Mouse (Mus musculus): Measurements from ENCODE around the gene Phlda3.

Gene Phlda3

DNA sequence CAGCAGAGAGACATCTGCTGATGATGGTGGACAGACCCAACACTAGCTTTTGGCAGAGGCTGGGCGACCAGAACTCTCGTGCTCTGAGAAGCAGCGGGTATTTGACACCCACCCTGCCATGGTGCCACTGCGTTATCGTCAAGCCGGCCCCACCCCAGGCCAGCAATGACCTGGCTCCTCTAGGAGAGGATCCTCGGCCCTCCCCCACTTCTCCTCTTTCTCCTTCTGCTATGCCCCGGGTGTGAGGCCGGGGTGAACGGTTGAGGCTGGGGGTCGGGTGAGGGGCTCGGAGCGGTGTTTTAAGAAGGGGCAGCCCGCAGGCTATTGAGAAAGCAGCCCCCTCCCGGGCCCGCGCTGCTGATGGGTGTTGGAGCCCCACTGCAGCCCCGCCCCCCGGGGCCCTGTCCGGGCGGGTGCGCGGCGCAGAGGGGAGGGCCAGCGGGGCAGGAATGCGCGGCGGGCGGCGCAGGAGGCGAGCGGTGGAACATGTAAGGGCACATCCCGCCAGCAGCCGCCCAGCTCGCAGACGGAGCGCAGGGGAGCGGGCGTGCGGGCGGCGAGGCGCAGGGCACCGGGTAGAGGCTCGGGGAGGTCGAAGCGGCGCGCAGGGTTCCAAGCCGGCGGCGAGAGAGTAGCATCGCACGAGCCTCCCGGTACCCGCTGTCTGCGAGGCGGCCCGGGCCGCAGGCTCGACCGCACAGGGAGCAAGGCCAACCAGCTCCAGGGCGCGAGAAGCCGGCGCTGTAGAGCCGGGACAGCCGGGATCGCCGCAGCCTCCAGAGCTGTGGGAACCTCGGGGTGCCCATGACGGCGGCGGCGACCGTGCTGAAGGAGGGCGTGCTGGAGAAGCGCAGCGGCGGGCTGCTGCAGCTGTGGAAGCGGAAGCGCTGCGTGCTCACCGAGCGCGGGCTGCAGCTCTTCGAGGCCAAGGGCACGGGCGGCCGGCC lies at the start of gene Phlda3:
TSS of gene Phlda3 (plus strand) at position 475 of the 947 bp plus-strand sequence.
- DNase-seq (ENCODE audit: low read depth, low spot score) = peak; percentile 39
- H3K27me3 ChIP-seq (ENCODE audit: control insufficient read depth, insufficient read depth, low read length, poor library complexity, severe bottlenecking) = no peaks in the 10 kb centered on the region
- H3K36me3 ChIP-seq (ENCODE audit: control insufficient read depth, insufficient read depth, low read length, poor library complexity, severe bottlenecking) = no peaks in the 10 kb centered on the region

GRCm38 (mm10) chr1:135719486-135719885 lies 46.4 kb upstream of the Phlda3 start:
- H3K36me3 ChIP-seq (ENCODE audit: control insufficient read depth, insufficient read depth, low read length, poor library complexity, severe bottlenecking) = no peaks in the 10 kb centered on the region
- DNase-seq (ENCODE audit: low read depth, low spot score) = peak; percentile 90
- H3K27me3 ChIP-seq (ENCODE audit: control insufficient read depth, insufficient read depth, low read length, poor library complexity, severe bottlenecking) = no peaks in the 10 kb centered on the region

- no peaks in the 10 kb centered on the region for H3K27me3 ChIP-seq (ENCODE audit: control insufficient read depth, insufficient read depth, low read length, poor library complexity, severe bottlenecking)
- DNase-seq (ENCODE audit: low read depth, low spot score) = no peak
- no peaks in the 10 kb centered on the region for H3K36me3 ChIP-seq (ENCODE audit: control insufficient read depth, insufficient read depth, low read length, poor library complexity, severe bottlenecking)
Observed at GRCm38 (mm10) chr1:135719983-135720382, 45.9 kb upstream of the Phlda3 start, which contains the start of gene Csrp1. TSS of gene Csrp1 (plus strand) at chr1:135720061.

DNA sequence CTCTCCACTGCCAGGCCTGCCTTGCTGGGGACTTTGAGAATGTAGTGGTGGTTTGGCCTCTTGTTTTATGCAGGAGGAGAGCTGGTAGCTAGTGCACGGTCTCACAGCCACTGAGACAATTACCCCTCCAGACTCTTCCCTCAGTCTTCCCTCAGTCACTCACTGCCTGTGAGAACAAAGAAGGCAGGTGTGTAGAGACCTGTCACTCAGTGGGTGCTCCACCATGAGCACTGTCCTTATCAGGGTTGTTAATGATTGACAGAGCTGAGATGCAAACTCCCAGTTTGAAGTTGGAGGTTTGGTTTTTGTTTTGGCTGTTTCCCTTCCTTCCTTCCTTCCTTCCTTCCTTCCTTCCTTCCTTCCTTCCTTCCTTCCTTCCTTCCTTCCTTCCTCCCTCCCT lies 42.9 kb upstream of the Phlda3 start:
- H3K36me3 ChIP-seq (ENCODE audit: control insufficient read depth, insufficient read depth, low read length, poor library complexity, severe bottlenecking) = no peaks in the 10 kb centered on the region
- H3K27me3 ChIP-seq (ENCODE audit: control insufficient read depth, insufficient read depth, low read length, poor library complexity, severe bottlenecking) = no peaks in the 10 kb centered on the region
- DNase-seq (ENCODE audit: low read depth, low spot score) = no peak

- no peaks in the 10 kb centered on the region for H3K27me3 ChIP-seq (ENCODE audit: control insufficient read depth, insufficient read depth, low read length, poor library complexity, severe bottlenecking)
- H3K36me3 ChIP-seq (ENCODE audit: control insufficient read depth, insufficient read depth, low read length, poor library complexity, severe bottlenecking) = no peaks in the 10 kb centered on the region
- DNase-seq (ENCODE audit: low read depth, low spot score) = no peak
Observed at GRCm38 (mm10) chr1:135724134-135724533, 41.8 kb upstream of the Phlda3 start.

DNA sequence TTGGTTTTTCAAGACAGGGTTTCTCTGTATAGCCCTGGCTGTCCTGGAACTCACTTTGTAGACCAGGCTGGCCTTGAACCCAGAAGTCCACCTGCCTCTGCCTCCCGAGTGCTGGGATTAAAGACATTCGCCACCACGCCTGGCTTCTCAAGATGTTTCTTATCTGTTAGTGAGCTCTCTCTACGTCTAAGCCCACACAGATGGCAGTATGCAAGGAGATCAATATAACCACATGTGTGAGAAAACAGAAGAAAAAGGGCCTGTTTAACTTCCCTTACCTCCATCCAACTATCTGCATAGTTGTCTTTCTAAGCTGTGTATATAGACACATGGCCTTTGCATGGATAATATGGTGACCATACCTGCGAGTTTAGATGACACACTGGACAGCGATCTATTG lies 40.6 kb upstream of the Phlda3 start:
- Histone ChIP-seq H3K27me3 (ENCODE audit: control insufficient read depth, insufficient read depth, low read length, poor library complexity, severe bottlenecking) (no peaks in the 10 kb centered on the region), H3K36me3 (ENCODE audit: control insufficient read depth, insufficient read depth, low read length, poor library complexity, severe bottlenecking) (no peaks in the 10 kb centered on the region)
- DNase-seq (ENCODE audit: low read depth, low spot score) = no peak

DNA sequence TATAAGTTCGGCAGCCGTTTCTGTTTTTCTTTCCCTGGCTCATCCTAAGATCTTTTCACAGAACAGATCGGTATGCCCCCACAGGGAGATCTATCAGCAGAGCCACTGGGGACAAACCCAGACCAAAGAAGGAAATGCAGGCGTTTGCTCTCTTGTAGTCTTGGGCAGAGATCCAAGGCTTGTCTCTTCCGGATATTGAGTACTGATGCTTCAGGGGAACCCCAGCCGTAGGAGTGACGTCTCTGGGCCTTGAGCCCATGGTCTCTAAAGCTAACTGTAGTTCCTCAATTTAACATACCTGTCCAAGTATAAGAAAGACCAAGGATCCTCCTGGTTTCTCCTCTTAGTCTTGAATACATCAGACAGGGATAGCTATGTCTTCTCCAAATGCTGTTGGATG lies 40.0 kb upstream of the Phlda3 start:
- Histone ChIP-seq H3K36me3 (ENCODE audit: control insufficient read depth, insufficient read depth, low read length, poor library complexity, severe bottlenecking) (no peaks in the 10 kb centered on the region), H3K27me3 (ENCODE audit: control insufficient read depth, insufficient read depth, low read length, poor library complexity, severe bottlenecking) (no peaks in the 10 kb centered on the region)
- peak; percentile 88 for DNase-seq (ENCODE audit: low read depth, low spot score)

DNA sequence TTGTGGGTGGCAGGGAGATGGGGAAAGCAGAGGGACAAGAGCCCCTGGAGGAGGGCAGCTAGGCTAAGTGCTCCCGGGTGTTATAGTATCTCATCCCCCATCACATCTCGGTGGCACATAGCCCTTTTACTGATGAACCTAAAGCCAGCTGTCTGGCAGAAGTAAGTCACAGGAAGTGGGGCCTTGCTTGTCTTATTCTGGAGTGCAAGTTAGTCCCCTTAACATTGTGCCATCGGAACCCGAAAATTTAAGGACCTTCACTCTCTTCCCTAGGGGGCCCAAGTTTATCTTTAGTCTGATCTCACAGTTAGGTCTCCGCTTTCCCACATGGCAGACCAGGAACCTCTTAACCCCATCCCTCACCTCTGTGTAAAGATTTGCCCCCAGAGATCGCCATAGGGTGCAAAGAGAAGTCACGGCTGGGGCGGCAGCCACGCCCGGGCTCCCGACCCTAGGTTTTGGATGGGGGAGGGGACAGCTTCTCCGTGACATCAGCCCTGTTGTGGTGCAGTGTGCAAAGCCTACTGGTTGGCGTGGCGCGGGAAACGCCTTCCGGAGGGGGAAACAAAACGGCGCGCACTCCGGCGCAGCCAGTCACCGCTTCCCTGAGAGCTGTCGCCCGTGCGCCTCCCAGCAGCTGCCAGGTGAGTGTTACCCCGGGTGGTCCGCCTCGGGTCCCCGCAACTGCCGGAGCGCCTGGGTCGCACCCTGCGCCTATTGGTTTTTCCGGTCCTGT lies 37.1 kb upstream of the Phlda3 start:
- H3K27me3 ChIP-seq (ENCODE audit: control insufficient read depth, insufficient read depth, low read length, poor library complexity, severe bottlenecking) = no peaks in the 10 kb centered on the region
- no peaks in the 10 kb centered on the region for H3K36me3 ChIP-seq (ENCODE audit: control insufficient read depth, insufficient read depth, low read length, poor library complexity, severe bottlenecking)
- DNase-seq (ENCODE audit: low read depth, low spot score) = peak; percentile 92

- no peaks in the 10 kb centered on the region for H3K27me3 ChIP-seq (ENCODE audit: control insufficient read depth, insufficient read depth, low read length, poor library complexity, severe bottlenecking)
- DNase-seq (ENCODE audit: low read depth, low spot score) = no peak
- no peaks in the 10 kb centered on the region for H3K36me3 ChIP-seq (ENCODE audit: control insufficient read depth, insufficient read depth, low read length, poor library complexity, severe bottlenecking)
Observed at GRCm38 (mm10) chr1:135729367-135729713, 36.6 kb upstream of the Phlda3 start.

- Histone ChIP-seq H3K27me3 (ENCODE audit: control insufficient read depth, insufficient read depth, low read length, poor library complexity, severe bottlenecking) (no peaks in the 10 kb centered on the region), H3K36me3 (ENCODE audit: control insufficient read depth, insufficient read depth, low read length, poor library complexity, severe bottlenecking) (no peaks in the 10 kb centered on the region)
- no peak for DNase-seq (ENCODE audit: low read depth, low spot score)
Observed at GRCm38 (mm10) chr1:135729821-135730220, 36.1 kb upstream of the Phlda3 start.

- no peak for DNase-seq (ENCODE audit: low read depth, low spot score)
- no peaks in the 10 kb centered on the region for H3K36me3 ChIP-seq (ENCODE audit: control insufficient read depth, insufficient read depth, low read length, poor library complexity, severe bottlenecking)
- H3K27me3 ChIP-seq (ENCODE audit: control insufficient read depth, insufficient read depth, low read length, poor library complexity, severe bottlenecking) = no peaks in the 10 kb centered on the region
Observed at GRCm38 (mm10) chr1:135730296-135730695, 35.6 kb upstream of the Phlda3 start.

- no peak for DNase-seq (ENCODE audit: low read depth, low spot score)
- Histone ChIP-seq H3K36me3 (ENCODE audit: control insufficient read depth, insufficient read depth, low read length, poor library complexity, severe bottlenecking) (no peaks in the 10 kb centered on the region; the same call in 1 of the 2 replicates), H3K27me3 (ENCODE audit: control insufficient read depth, insufficient read depth, low read length, poor library complexity, severe bottlenecking) (no peaks in the 10 kb centered on the region)
Observed at GRCm38 (mm10) chr1:135731393-135731792, 34.5 kb upstream of the Phlda3 start.

DNA sequence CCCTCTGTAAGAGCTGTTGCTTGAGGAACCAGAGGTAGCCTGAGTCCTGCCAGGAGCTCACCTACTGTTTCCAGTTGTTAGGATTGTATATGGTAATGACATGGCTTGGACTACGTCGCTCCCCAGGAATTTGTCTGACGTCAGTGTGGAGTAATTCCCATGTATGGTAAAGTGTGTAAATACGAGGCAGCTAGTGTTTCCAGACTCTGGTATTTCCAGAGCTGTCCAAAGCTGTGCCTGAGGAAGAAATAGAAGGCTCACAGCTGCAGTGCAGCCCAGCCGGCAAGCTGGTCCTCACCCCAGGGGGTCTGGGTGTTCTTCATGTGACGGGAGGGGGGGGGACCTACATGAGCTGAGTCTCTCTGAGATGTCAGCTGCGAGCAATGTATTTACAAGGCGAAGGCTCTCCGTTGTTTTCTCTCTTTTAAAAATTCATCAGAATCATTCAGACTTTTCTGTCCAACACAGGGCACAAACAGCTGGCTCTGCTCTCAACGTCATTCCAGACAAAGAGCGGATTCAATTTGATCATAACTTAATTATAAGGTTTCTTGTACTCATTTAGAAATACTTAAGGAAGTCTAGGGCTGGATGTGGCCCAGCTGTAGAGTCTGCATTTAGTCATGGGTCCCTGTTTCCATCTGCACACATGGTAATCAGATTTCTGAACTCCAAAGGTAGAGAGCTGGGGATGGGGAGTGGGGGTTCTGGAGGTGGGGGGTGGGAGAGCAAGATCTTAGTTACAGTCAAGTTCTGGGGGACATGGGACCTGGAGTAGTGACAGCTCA lies 33.8 kb upstream of the Phlda3 start:
- Histone ChIP-seq H3K36me3 (ENCODE audit: control insufficient read depth, insufficient read depth, low read length, poor library complexity, severe bottlenecking) (no peaks in the 10 kb centered on the region; the same call in 1 of the 2 replicates), H3K27me3 (ENCODE audit: control insufficient read depth, insufficient read depth, low read length, poor library complexity, severe bottlenecking) (no peaks in the 10 kb centered on the region)
- DNase-seq (ENCODE audit: low read depth, low spot score) = no peak

DNA sequence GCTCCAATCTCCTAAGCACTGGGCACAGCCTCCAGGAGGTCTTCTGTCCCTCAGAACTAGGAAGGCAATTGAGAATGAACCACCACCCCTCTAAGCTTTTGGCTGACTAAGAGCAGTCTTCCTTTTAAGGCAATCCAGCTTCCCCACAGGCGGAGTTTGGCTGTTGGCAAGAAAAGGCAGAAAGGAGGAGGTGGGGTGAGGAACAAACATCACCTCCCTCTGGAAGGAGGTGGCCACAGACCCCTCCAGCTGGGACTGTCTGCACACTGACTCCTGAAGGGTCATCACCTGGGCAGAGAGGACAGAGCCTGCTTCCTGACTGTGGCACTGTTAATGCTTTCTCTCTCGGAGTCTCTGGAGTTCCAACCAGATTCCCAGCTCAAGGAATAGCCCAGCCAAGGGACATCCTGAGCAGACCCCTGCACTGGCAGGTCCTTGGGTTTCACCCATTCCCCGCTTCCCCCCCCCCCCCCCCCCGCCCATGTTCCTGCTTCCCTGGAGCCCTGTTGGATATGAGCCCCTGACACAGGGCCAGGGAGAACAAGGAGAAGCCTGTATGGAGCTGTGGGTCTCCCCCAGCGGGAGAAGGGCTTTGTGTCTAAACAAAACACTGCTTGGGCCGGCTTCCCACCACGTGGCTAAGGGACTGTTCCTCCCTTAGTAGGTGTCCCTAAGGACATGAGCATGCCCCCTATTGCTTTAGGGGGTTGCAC lies 31.5 kb upstream of the Phlda3 start:
- H3K36me3 ChIP-seq (ENCODE audit: control insufficient read depth, insufficient read depth, low read length, poor library complexity, severe bottlenecking) = no peaks in the 10 kb centered on the region; the same call in 1 of the 2 replicates
- DNase-seq (ENCODE audit: low read depth, low spot score) = no peak
- H3K27me3 ChIP-seq (ENCODE audit: control insufficient read depth, insufficient read depth, low read length, poor library complexity, severe bottlenecking) = no peaks in the 10 kb centered on the region
